Mouse (Mus musculus) myocyte (in vitro differentiated cells): ENCODE results near the gene Ankar.

Experiments used
- CEBPB ChIP-seq: IDR thresholded peaks from 2 replicates; pipeline ENCODE4 v1.6.1; 2011; ENCODE audit warnings: mild to moderate bottlenecking, moderate library complexity; ENCODE audit not compliant: poor library complexity, insufficient read depth, severe bottlenecking
- E2F4 ChIP-seq: IDR thresholded peaks from one replicate; pipeline ENCODE4 v1.6.1; 2011; ENCODE audit warnings: mild to moderate bottlenecking, control low read depth, moderate library complexity; ENCODE audit not compliant: insufficient read depth
- MAX ChIP-seq: IDR thresholded peaks from one replicate; pipeline ENCODE4 v1.6.1; 2011; ENCODE audit warnings: low read depth, mild to moderate bottlenecking, control low read depth
- MYOD1 ChIP-seq, 3 experiments: IDR thresholded peaks; one replicate each; pipeline ENCODE4 v1.6.1; 2011; ENCODE audit warnings: control low read depth in 2 of 3, low read depth in 2 of 3, mild to moderate bottlenecking in 2 of 3, moderate library complexity in 1 of 3; ENCODE audit not compliant: insufficient read length in 2 of 3, control insufficient read depth in 1 of 3
- MYOG ChIP-seq, 3 experiments: IDR thresholded peaks; one replicate each; pipeline ENCODE4 v1.6.1; 2011; ENCODE audit warnings: control low read depth in 2 of 3, low read depth in 2 of 3, mild to moderate bottlenecking in 2 of 3; ENCODE audit not compliant: insufficient read length in 2 of 3, control insufficient read depth in 1 of 3, insufficient read depth in 1 of 3
- POLR2A ChIP-seq: IDR thresholded peaks from one replicate; pipeline ENCODE4 v1.6.1; 2011; ENCODE audit warnings: low read depth, mild to moderate bottlenecking, control low read depth, moderate library complexity; ENCODE audit not compliant: insufficient read length
- TCF3 ChIP-seq: IDR thresholded peaks from one replicate; pipeline ENCODE4 v1.6.1; 2011; ENCODE audit warnings: low read depth, control low read depth; ENCODE audit not compliant: insufficient read length

GRCm38 (mm10) chr1:72640658-72641410, 59.5 kb downstream of the Ankar start:
- no peak for TF ChIP-seq MAX
- TF ChIP-seq TCF3, result no peak
- TF ChIP-seq POLR2A, result no peak
- no peak for TF ChIP-seq CEBPB
- TF ChIP-seq MYOG (IDR thresholded peaks at IDR 0.05; ENCODE audit: control insufficient read depth in 1 of 3, insufficient read depth in 1 of 3, insufficient read length in 2 of 3, low read depth in 2 of 3), result no peak
- no peak for TF ChIP-seq MYOD1 (IDR thresholded peaks at IDR 0.05; ENCODE audit: control insufficient read depth in 1 of 3, insufficient read length in 2 of 3, low read depth in 2 of 3)
- no peak for TF ChIP-seq E2F4
